Comparison of ENCODE assay signal across 18 mouse cellular contexts in genomic region chr3:105712827-105713226, GRCm38 (mm10). TPM values are rescaled to one million over a fixed set of nuclear protein-coding genes. Genes with fewer than 3 reads are reported as not detected.
"Had no signal": no experiment of that assay in that cellular context is flagged by ENCODE, and none has a peak within 500 bp of the region (broad histone marks: within the 10 kb centered on the region; RNA-seq: fewer than 3 reads in every experiment).

No protein-coding gene starts in this region.

- H3K4me3 ChIP-seq: liver, embryonic 15.5 days; lung, embryonic 15.5 days; megakaryocyte, embryonic 14.5 days; midbrain, embryonic 13.5 days; midbrain, embryonic 15.5 days; stomach, embryonic 15.5 days had no signal

- H3K36me3 ChIP-seq: liver, embryonic 15.5 days; midbrain, embryonic 13.5 days; midbrain, embryonic 15.5 days; stomach, embryonic 15.5 days had no signal

- H3K4me2 ChIP-seq: liver, embryonic 15.5 days; lung, embryonic 15.5 days; midbrain, embryonic 13.5 days; midbrain, embryonic 15.5 days; stomach, embryonic 15.5 days had no signal

- H3K4me1 ChIP-seq: liver, embryonic 15.5 days had no signal

- DNase-seq: liver, postnatal 0 days; lung, adult 2 months; lung, postnatal 14 days; lung, postnatal 36 days; right cerebral cortex, postnatal 14 days; thymus, postnatal 14 days; thymus, postnatal 36 days had no signal

- H3K9me3 ChIP-seq: liver, embryonic 15.5 days; lung, embryonic 15.5 days; megakaryocyte, embryonic 14.5 days; midbrain, embryonic 13.5 days; midbrain, embryonic 15.5 days; stomach, embryonic 15.5 days had no signal

- ATAC-seq: liver, postnatal 0 days; lung, postnatal 0 days; midbrain, embryonic 13.5 days; midbrain, embryonic 15.5 days had no signal

- H3K9ac ChIP-seq: liver, embryonic 15.5 days; liver, postnatal 0 days; lung, embryonic 15.5 days; midbrain, embryonic 13.5 days; midbrain, embryonic 15.5 days; stomach, embryonic 15.5 days had no signal

- H3K27me3 ChIP-seq: lung, embryonic 15.5 days; midbrain, embryonic 13.5 days; midbrain, embryonic 15.5 days; stomach, embryonic 15.5 days had no signal

- H3K27ac ChIP-seq: liver, embryonic 15.5 days; lung, embryonic 15.5 days; macrophage; midbrain, embryonic 13.5 days; stomach, embryonic 15.5 days; stomach, postnatal 0 days had no signal

RNA-seq across cellular contexts. Expression of gene Inka2, which starts 8.4 kb away (rescaled TPM):
- total RNA-seq: megakaryocyte progenitor cell, adult 5-6 weeks; monocyte, adult 5-6 weeks had no signal
